ENCODE assay signal across 10 mouse cellular contexts in the genomic region with DNA sequence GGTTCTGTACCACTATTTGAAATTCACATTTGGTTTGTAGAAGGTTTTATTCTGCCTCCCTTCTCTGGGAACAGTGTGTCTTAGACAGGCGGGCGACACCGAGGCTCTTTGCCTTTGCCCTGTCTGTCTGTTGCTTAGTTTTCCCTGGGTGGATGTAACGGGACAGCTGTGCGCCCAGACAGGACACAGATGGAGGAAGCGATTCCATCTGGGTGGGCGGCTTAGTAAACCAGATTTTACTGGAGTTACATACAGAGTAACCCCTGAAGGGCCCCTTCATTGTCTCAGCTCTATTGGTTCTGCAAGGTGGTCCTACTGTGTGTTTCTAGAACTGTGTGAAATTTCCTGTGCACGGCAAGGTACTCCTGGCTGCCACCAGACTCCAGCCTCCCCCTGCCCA.
DNase-seq lines count a peak whose midpoint lies in the region; ATAC-seq and TF ChIP-seq lines count a peak whose summit lies in the region.
"Had no signal": no experiment of that assay in that cellular context is flagged by ENCODE, and none has a peak within 500 bp of the region (broad histone marks: within the 10 kb centered on the region; RNA-seq: fewer than 3 reads in every experiment).

No protein-coding gene starts in this region.

- TF ChIP-seq EP300 in lung, postnatal 0 days (IDR thresholded peaks at IDR 0.05): peak; percentile 14; the same call in 1 of the 2 replicates

- H3K9ac ChIP-seq in heart, embryonic 15.5 days: no peak overlapping the region
- H3K9ac ChIP-seq in lung, postnatal 0 days (replicated peaks; ENCODE audit: low read depth): no peak overlapping the region
- H3K9ac ChIP-seq in embryonic facial prominence, embryonic 15.5 days: no peak overlapping the region
- H3K9ac ChIP-seq in limb, embryonic 15.5 days: no peak overlapping the region
- H3K9ac ChIP-seq: liver, embryonic 14.5 days had no signal

- TF ChIP-seq CTCF in lung, postnatal 0 days (IDR thresholded peaks at IDR 0.05): no peak
- no peak for TF ChIP-seq CTCF in thymus, adult 2 months (IDR thresholded peaks at IDR 0.05; ENCODE audit: borderline replicate concordance, control insufficient read depth, extremely low read depth, insufficient read depth, low read length, poor library complexity)

- H3K27ac ChIP-seq in heart, embryonic 15.5 days: no peak overlapping the region
- H3K27ac ChIP-seq in lung, postnatal 0 days (ENCODE audit: low read length): no peak overlapping the region
- H3K27ac ChIP-seq in embryonic facial prominence, embryonic 15.5 days (replicated peaks): 0 out of 2 replicates have a peak overlapping the region, but pooled peaks have one; percentile 28
- H3K27ac ChIP-seq in limb, embryonic 15.5 days: no peak overlapping the region
- no peak overlapping the region for H3K27ac ChIP-seq in thymus, adult 2 months (ENCODE audit: control insufficient read depth, insufficient read depth, low read length)
- H3K27ac ChIP-seq: liver, embryonic 14.5 days had no signal

- TF ChIP-seq POLR2A in thymus, adult 2 months (IDR thresholded peaks at IDR 0.05; ENCODE audit: control insufficient read depth, extremely low read depth, insufficient read depth, low read length, poor library complexity): no peak

- no peak for DNase-seq in heart, postnatal 14 days
- peak; percentile 65 for DNase-seq in lung, postnatal 0 days (ENCODE audit: low spot score)
- no peak for DNase-seq in lung, postnatal 36 days
- DNase-seq in testis, postnatal 10 days (ENCODE audit: low spot score): no peak
- DNase-seq in thymus, adult 2 months: no peak
- DNase-seq: cerebellum, adult 2 months had no signal

- H3K4me2 ChIP-seq in heart, embryonic 15.5 days: no peak overlapping the region
- no peak overlapping the region for H3K4me2 ChIP-seq in lung, postnatal 0 days (replicated peaks; ENCODE audit: low read depth, low read length)
- H3K4me2 ChIP-seq in embryonic facial prominence, embryonic 15.5 days (replicated peaks): no peak overlapping the region
- H3K4me2 ChIP-seq in limb, embryonic 15.5 days: no peak overlapping the region

- 0 out of 2 replicates have a peak, but pooled peaks cover 2% of the 10 kb centered on the region for H3K4me1 ChIP-seq in heart, embryonic 15.5 days (replicated peaks)
- no peaks in the 10 kb centered on the region for H3K4me1 ChIP-seq in lung, postnatal 0 days (ENCODE audit: insufficient read depth, low read depth, low read length)
- H3K4me1 ChIP-seq in embryonic facial prominence, embryonic 15.5 days: peaks cover 14% of the 10 kb centered on the region
- H3K4me1 ChIP-seq in limb, embryonic 15.5 days: peaks cover 16% of the 10 kb centered on the region
- H3K4me1 ChIP-seq in thymus, adult 2 months (replicated peaks; ENCODE audit: control insufficient read depth, insufficient read depth, low read length): no peaks in the 10 kb centered on the region

- no peaks in the 10 kb centered on the region for H3K36me3 ChIP-seq in heart, embryonic 15.5 days
- no peaks in the 10 kb centered on the region for H3K36me3 ChIP-seq in lung, postnatal 0 days (ENCODE audit: insufficient read depth, low read length)
- H3K36me3 ChIP-seq in embryonic facial prominence, embryonic 15.5 days: no peaks in the 10 kb centered on the region
- no peaks in the 10 kb centered on the region for H3K36me3 ChIP-seq in limb, embryonic 15.5 days
- H3K36me3 ChIP-seq in thymus, adult 2 months (ENCODE audit: control insufficient read depth, insufficient read depth, low read length): no peaks in the 10 kb centered on the region

- H3K9me3 ChIP-seq in heart, embryonic 15.5 days (replicated peaks): no peaks in the 10 kb centered on the region
- H3K9me3 ChIP-seq in lung, postnatal 0 days (ENCODE audit: low read length): no peaks in the 10 kb centered on the region
- no peaks in the 10 kb centered on the region for H3K9me3 ChIP-seq in embryonic facial prominence, embryonic 15.5 days (replicated peaks)
- H3K9me3 ChIP-seq in limb, embryonic 15.5 days: no peaks in the 10 kb centered on the region

- intact Hi-C loops in heart, postnatal 14 days (cut with DNase I): no loop called here

- no peak overlapping the region for H3K4me3 ChIP-seq in heart, embryonic 15.5 days
- H3K4me3 ChIP-seq in lung, postnatal 0 days (ENCODE audit: low read depth, low read length): no peak overlapping the region
- H3K4me3 ChIP-seq in embryonic facial prominence, embryonic 15.5 days (replicated peaks): no peak overlapping the region
- H3K4me3 ChIP-seq in limb, embryonic 15.5 days: no peak overlapping the region
- no peak overlapping the region for H3K4me3 ChIP-seq in thymus, adult 2 months (ENCODE audit: control insufficient read depth, insufficient read depth, low read length)

- H3K27me3 ChIP-seq in heart, embryonic 15.5 days: no peaks in the 10 kb centered on the region
- no peaks in the 10 kb centered on the region for H3K27me3 ChIP-seq in lung, postnatal 0 days (replicated peaks; ENCODE audit: insufficient read depth, low read length)
- no peaks in the 10 kb centered on the region for H3K27me3 ChIP-seq in embryonic facial prominence, embryonic 15.5 days
- no peaks in the 10 kb centered on the region for H3K27me3 ChIP-seq in limb, embryonic 15.5 days
- H3K27me3 ChIP-seq in thymus, adult 2 months (ENCODE audit: control insufficient read depth, insufficient read depth, low read length): no peaks in the 10 kb centered on the region

- 0 out of 2 replicates have a peak, but pooled peaks have one; percentile 27 for ATAC-seq in heart, embryonic 15.5 days (replicated peaks; ENCODE audit: insufficient number of reproducible peaks, insufficient read depth, low FRiP score, low read depth)
- ATAC-seq in lung, postnatal 0 days: peak; percentile 77
- peak; percentile 57; the same call in 1 of the 2 replicates for ATAC-seq in embryonic facial prominence, embryonic 15.5 days (ENCODE audit: insufficient number of reproducible peaks, low FRiP score, low TSS enrichment, low read depth)
- peak; percentile 54; the same call in 1 of the 2 replicates for ATAC-seq in limb, embryonic 15.5 days (ENCODE audit: insufficient number of reproducible peaks, low FRiP score, low TSS enrichment, low read depth)

- 72% methylated on average over 8 of the region's 8 CpGs for WGBS in heart, embryonic 15.5 days
- WGBS in lung, postnatal 0 days: 52% methylated on average over 8 of the region's 8 CpGs
- WGBS in embryonic facial prominence, embryonic 15.5 days: 48% methylated on average over 8 of the region's 8 CpGs
- 42% methylated on average over 8 of the region's 8 CpGs for WGBS in limb, embryonic 15.5 days
- WGBS in thymus, adult 2 months: 78% methylated on average over 8 of the region's 8 CpGs

Comparison
In these comparisons a context has a peak if more than half of its experiments do, and no peak if none do; other contexts are left out.
1. ATAC-seq: peak in every context shown above with its lines; median percentile 77 in lung, postnatal 0 days; 57 in embryonic facial prominence, embryonic 15.5 days; 54 in limb, embryonic 15.5 days; 27 in heart, embryonic 15.5 days.